Mouse (Mus musculus) lung, postnatal 0 days (tissue): Measurements from ENCODE around the gene Slc25a27.

Experiments used
- CTCF ChIP-seq: IDR thresholded peaks from 2 replicates; pipeline ENCODE4 v1.5.1; 2016; ENCODE audit warnings: antibody characterized with exemption, mild to moderate bottlenecking
- EP300 ChIP-seq: IDR thresholded peaks from 2 replicates; pipeline ENCODE4 v1.6.1; 2016; ENCODE audit warnings: antibody characterized with exemption, mild to moderate bottlenecking, control low read depth

DNA sequence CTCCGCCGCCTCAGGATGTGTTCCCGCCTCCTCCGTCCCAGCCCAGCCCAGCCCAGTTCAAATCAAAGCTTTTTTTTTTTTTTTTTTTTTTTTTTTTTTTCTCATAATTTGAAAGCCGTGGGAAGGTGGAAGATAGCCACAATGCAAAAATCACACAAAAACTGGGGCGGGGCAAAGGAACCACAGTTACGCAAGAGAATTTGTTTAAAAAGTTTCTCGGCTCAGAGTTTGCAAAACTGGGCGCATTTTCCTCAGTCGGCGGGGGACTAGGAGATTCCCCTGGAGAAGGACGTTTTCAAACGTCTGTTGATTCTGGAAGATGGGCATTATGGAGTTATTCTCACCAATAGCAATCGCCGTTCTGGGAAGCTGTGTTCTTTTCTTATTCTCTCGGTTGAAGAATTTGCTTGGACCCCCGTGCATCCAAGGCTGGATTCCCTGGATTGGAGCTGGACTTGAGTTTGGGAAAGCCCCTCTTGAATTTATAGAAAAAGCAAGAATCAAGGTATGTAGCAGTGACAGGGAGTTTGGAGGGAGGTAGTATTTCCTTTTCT, 353 bp upstream of the Slc25a27 start, which contains the start of gene Cyp39a1:
- no peak for TF ChIP-seq CTCF
- no peak for TF ChIP-seq EP300
